Mouse (Mus musculus): ENCODE measurements around the gene P4hb. TPM values are rescaled to one million over a fixed set of nuclear protein-coding genes. Genes with fewer than 3 reads are reported as not detected.

The P4hb gene
- polyA plus RNA-seq (2011; ENCODE audit: insufficient read depth, insufficient read length, low read depth, missing spikeins): 326 and 338 TPM in 2 replicates

DNA sequence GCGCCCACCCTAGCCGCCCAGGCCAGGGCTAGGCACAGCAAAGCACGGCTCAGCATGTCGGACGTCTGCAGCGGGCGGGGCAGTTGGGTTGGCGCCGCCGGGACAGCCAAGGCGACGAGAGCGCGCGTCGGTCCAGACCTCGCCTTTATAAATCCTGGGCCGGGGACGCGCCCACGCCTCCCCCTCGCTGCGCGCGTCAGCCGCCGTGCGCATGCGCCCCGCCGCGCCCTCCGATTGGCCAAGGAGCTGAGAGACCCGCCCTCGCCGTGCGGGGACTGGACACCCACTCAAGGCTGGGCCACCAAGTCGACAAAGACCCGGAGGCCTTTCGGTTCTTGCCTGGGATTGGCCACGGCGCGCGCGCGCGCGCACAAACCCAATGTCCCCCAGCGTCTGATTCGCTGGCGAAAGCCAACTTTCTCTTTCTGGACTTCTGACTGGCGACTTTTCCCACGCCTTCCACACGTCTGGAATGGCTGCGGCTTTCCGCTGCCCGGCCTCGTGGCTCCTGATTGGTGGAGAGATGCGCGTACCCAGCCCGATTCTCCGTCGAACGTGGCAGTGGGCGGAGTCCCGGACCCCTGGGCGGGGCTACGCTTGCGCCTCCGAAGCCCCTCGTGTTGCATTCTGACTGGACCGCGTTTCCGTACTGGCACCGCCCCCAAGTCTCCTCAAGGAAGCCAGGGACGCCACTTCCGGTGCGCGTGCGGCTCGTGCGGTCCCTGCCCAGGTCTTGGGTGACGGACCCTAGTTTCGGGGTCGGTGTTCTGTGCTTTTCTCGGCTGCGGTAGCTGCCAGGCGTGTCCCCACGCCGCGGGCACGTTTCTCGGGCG, at the start of gene P4hb:
Gene P4hb (minus strand): TSS at position 502 of the 833 bp plus-strand sequence.
- Histone ChIP-seq H3K4me3 (ENCODE audit: low read depth, low read length) (peak within 1 kb of the TSS; percentile 86), H3K4me1 (ENCODE audit: control insufficient read depth, insufficient read depth, low read length) (no peaks in the 10 kb centered on the region), H3K9ac (ENCODE audit: low read depth, poor library complexity, severe bottlenecking) (peak within 1 kb of the TSS; percentile 79), H3K36me3 (ENCODE audit: control insufficient read depth, insufficient read depth, low read length, poor library complexity, severe bottlenecking) (peaks cover 29% of the 10 kb centered on the region), H3K27ac (ENCODE audit: insufficient read depth, low read length) (peak within 1 kb of the TSS; percentile 23; the same call in 1 of the 2 replicates), H3K9me3 (replicated peaks; ENCODE audit: control insufficient read depth, insufficient read depth, low read length, poor library complexity, severe bottlenecking) (no peaks in the 10 kb centered on the region), H3K27me3 (ENCODE audit: control insufficient read depth, insufficient read depth, low read length, poor library complexity, severe bottlenecking) (no peaks in the 10 kb centered on the region)
- TF ChIP-seq CTCF (IDR thresholded peaks at IDR 0.05; ENCODE audit: low read depth, low read length) (no peak), POLR2A (IDR thresholded peaks at IDR 0.05; ENCODE audit: insufficient read depth, low read length) (peak; percentile 79), EP300 (IDR thresholded peaks at IDR 0.05; ENCODE audit: insufficient read depth, low read depth, low read length) (peak; percentile 17; the same call in 1 of the 2 replicates)

GRCm38 (mm10) chr11:120622805-120623204, 49.8 kb upstream of the P4hb start:
- TF ChIP-seq EP300 (IDR thresholded peaks at IDR 0.05; ENCODE audit: insufficient read depth, low read depth, low read length) (no peak), CTCF (IDR thresholded peaks at IDR 0.05; ENCODE audit: low read depth, low read length) (no peak), POLR2A (IDR thresholded peaks at IDR 0.05; ENCODE audit: insufficient read depth, low read length) (no peak)
- Histone ChIP-seq H3K4me3 (ENCODE audit: low read depth, low read length) (no peak overlapping the region), H3K27me3 (ENCODE audit: control insufficient read depth, insufficient read depth, low read length, poor library complexity, severe bottlenecking) (no peaks in the 10 kb centered on the region), H3K36me3 (ENCODE audit: control insufficient read depth, insufficient read depth, low read length, poor library complexity, severe bottlenecking) (no peaks in the 10 kb centered on the region), H3K9me3 (replicated peaks; ENCODE audit: control insufficient read depth, insufficient read depth, low read length, poor library complexity, severe bottlenecking) (no peaks in the 10 kb centered on the region), H3K9ac (ENCODE audit: low read depth, poor library complexity, severe bottlenecking) (no peak overlapping the region), H3K27ac (ENCODE audit: insufficient read depth, low read length) (no peak overlapping the region), H3K4me1 (ENCODE audit: control insufficient read depth, insufficient read depth, low read length) (peaks cover 2% of the 10 kb centered on the region)

- Histone ChIP-seq H3K9me3 (replicated peaks; ENCODE audit: control insufficient read depth, insufficient read depth, low read length, poor library complexity, severe bottlenecking) (no peaks in the 10 kb centered on the region), H3K36me3 (ENCODE audit: control insufficient read depth, insufficient read depth, low read length, poor library complexity, severe bottlenecking) (no peaks in the 10 kb centered on the region), H3K4me1 (ENCODE audit: control insufficient read depth, insufficient read depth, low read length) (peaks cover 4% of the 10 kb centered on the region), H3K27me3 (ENCODE audit: control insufficient read depth, insufficient read depth, low read length, poor library complexity, severe bottlenecking) (no peaks in the 10 kb centered on the region), H3K9ac (ENCODE audit: low read depth, poor library complexity, severe bottlenecking) (peak overlapping the region; percentile 43), H3K4me3 (ENCODE audit: low read depth, low read length) (peak overlapping the region; percentile 35), H3K27ac (ENCODE audit: insufficient read depth, low read length) (0 out of 2 replicates have a peak overlapping the region, but pooled peaks have one; percentile 9)
- TF ChIP-seq EP300 (IDR thresholded peaks at IDR 0.05; ENCODE audit: insufficient read depth, low read depth, low read length) (no peak), CTCF (IDR thresholded peaks at IDR 0.05; ENCODE audit: low read depth, low read length) (no peak), POLR2A (IDR thresholded peaks at IDR 0.05; ENCODE audit: insufficient read depth, low read length) (no peak)
Measured at GRCm38 (mm10) chr11:120620195-120620594, 47.1 kb upstream of the P4hb start.

DNA sequence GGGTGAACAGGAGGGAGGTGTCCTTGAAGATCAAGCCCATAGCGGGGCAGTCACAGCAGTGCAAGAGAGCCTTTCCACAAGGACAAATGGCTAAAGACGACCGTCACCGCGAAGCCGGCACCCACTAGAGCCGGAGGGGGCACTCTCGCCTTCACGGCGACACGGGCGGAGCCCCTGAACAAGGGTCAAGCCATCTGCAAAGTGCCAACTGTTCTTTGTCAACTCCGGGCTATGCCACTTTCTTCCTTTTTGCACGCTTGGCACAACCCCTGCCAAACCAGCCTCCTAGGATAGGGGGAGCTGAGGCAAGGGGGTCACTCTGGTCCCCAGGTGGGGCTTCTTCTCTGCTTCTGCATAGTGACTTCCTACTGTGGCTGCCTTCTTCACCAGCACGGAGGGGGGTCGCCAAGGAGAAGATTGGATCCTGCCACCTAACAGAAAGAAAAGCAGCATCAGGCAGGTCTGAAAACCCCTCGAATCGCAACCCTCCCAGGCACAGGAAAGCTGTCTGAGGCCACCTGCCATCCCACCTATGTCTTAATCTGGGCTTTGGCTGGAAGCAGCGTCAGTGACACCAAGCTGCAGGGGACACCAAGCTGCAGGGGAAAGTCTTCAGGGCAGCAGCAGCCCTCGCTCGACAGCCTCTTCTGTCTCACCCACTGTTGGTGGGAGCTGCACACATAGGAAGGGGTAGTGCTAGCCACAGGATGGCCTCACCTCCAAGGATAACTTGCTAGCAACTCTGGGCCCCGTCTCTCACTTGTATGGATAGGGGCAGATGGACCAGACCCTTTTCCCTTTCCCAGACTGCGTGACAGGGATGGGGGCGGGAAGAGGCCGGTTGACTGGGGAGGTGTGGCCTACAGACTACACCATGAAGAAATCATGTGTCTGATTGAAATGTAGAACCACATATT, 45.8 kb upstream of the P4hb start:
- no peak overlapping the region for H3K4me3 ChIP-seq (ENCODE audit: low read depth, low read length)
- peak overlapping the region; percentile 65 for H3K9ac ChIP-seq (ENCODE audit: low read depth, poor library complexity, severe bottlenecking)
- H3K4me1 ChIP-seq (ENCODE audit: control insufficient read depth, insufficient read depth, low read length): peaks cover 4% of the 10 kb centered on the region
- TF ChIP-seq EP300 (IDR thresholded peaks at IDR 0.05; ENCODE audit: insufficient read depth, low read depth, low read length): no peak
- TF ChIP-seq CTCF (IDR thresholded peaks at IDR 0.05; ENCODE audit: low read depth, low read length): no peak
- peaks cover 2% of the 10 kb centered on the region; the same call in 1 of the 2 replicates for H3K36me3 ChIP-seq (ENCODE audit: control insufficient read depth, insufficient read depth, low read length, poor library complexity, severe bottlenecking)
- H3K27me3 ChIP-seq (ENCODE audit: control insufficient read depth, insufficient read depth, low read length, poor library complexity, severe bottlenecking): no peaks in the 10 kb centered on the region
- H3K9me3 ChIP-seq (replicated peaks; ENCODE audit: control insufficient read depth, insufficient read depth, low read length, poor library complexity, severe bottlenecking): no peaks in the 10 kb centered on the region
- H3K27ac ChIP-seq (ENCODE audit: insufficient read depth, low read length): peak overlapping the region; percentile 74

GRCm38 (mm10) chr11:120617519-120618112, 44.6 kb upstream of the P4hb start, which contains the start of gene Pcyt2:
Pcyt2 (minus strand) TSS chr11:120617936.
- Histone ChIP-seq H3K9me3 (replicated peaks; ENCODE audit: control insufficient read depth, insufficient read depth, low read length, poor library complexity, severe bottlenecking) (no peaks in the 10 kb centered on the region), H3K4me3 (ENCODE audit: low read depth, low read length) (peak within 1 kb of the TSS; percentile 83), H3K27ac (ENCODE audit: insufficient read depth, low read length) (peak within 1 kb of the TSS; percentile 74), H3K4me1 (ENCODE audit: control insufficient read depth, insufficient read depth, low read length) (peaks cover 4% of the 10 kb centered on the region), H3K9ac (ENCODE audit: low read depth, poor library complexity, severe bottlenecking) (peak within 1 kb of the TSS; percentile 65), H3K27me3 (ENCODE audit: control insufficient read depth, insufficient read depth, low read length, poor library complexity, severe bottlenecking) (no peaks in the 10 kb centered on the region), H3K36me3 (ENCODE audit: control insufficient read depth, insufficient read depth, low read length, poor library complexity, severe bottlenecking) (peaks cover 9% of the 10 kb centered on the region)
- TF ChIP-seq EP300 (IDR thresholded peaks at IDR 0.05; ENCODE audit: insufficient read depth, low read depth, low read length) (no peak), CTCF (IDR thresholded peaks at IDR 0.05; ENCODE audit: low read depth, low read length) (no peak), POLR2A (IDR thresholded peaks at IDR 0.05; ENCODE audit: insufficient read depth, low read length) (peak; percentile 58)
